Mouse (Mus musculus): ENCODE data around the gene Nrcam. TPM values are rescaled to one million over a fixed set of nuclear protein-coding genes. Genes with fewer than 3 reads are reported as not detected.

Nrcam gene
- polyA plus RNA-seq, 1 experiment from 2014 or later: 1.1 TPM

- no peaks in the 10 kb centered on the region for H3K9me3 ChIP-seq (ENCODE audit: control insufficient read depth)
- no peak overlapping the region for H3K27ac ChIP-seq (ENCODE audit: low read depth, low read length)
- H3K4me3 ChIP-seq (ENCODE audit: low read depth, low read length): no peak overlapping the region
- H3K4me2 ChIP-seq (replicated peaks; ENCODE audit: low read depth): no peak overlapping the region
- H3K4me1 ChIP-seq (replicated peaks; ENCODE audit: control insufficient read depth, insufficient read depth, low read length): no peaks in the 10 kb centered on the region
- no peak for ATAC-seq
- no peaks in the 10 kb centered on the region for H3K27me3 ChIP-seq (replicated peaks; ENCODE audit: control insufficient read depth, insufficient read depth, low read length)
- no peaks in the 10 kb centered on the region for H3K36me3 ChIP-seq (ENCODE audit: control insufficient read depth, insufficient read depth)
- 71% methylated on average over 2 of the region's 2 CpGs for WGBS
- no peak for TF ChIP-seq CTCF (IDR thresholded peaks at IDR 0.05; ENCODE audit: low read depth)
- no peak overlapping the region for H3K9ac ChIP-seq (ENCODE audit: low read depth, low read length)
These were observed 288.3 kb downstream of the Nrcam start for GRCm38 (mm10) chr12:44617001-44617421.

- Histone ChIP-seq H3K9me3 (ENCODE audit: control insufficient read depth) (no peaks in the 10 kb centered on the region), H3K4me2 (replicated peaks; ENCODE audit: low read depth) (no peak overlapping the region), H3K4me1 (replicated peaks; ENCODE audit: control insufficient read depth, insufficient read depth, low read length) (no peaks in the 10 kb centered on the region), H3K4me3 (ENCODE audit: low read depth, low read length) (no peak overlapping the region), H3K36me3 (ENCODE audit: control insufficient read depth, insufficient read depth) (no peaks in the 10 kb centered on the region), H3K27ac (ENCODE audit: low read depth, low read length) (no peak overlapping the region), H3K27me3 (replicated peaks; ENCODE audit: control insufficient read depth, insufficient read depth, low read length) (no peaks in the 10 kb centered on the region), H3K9ac (ENCODE audit: low read depth, low read length) (no peak overlapping the region)
- WGBS: 67% methylated on average over 1 of the region's 1 CpGs
- TF ChIP-seq CTCF (IDR thresholded peaks at IDR 0.05; ENCODE audit: low read depth): no peak
- ATAC-seq: no peak
These were observed 288.8 kb downstream of the Nrcam start for GRCm38 (mm10) chr12:44617488-44617887.

- TF ChIP-seq CTCF (IDR thresholded peaks at IDR 0.05; ENCODE audit: low read depth): no peak
- Histone ChIP-seq H3K9ac (ENCODE audit: low read depth, low read length) (no peak overlapping the region), H3K4me3 (ENCODE audit: low read depth, low read length) (no peak overlapping the region), H3K9me3 (ENCODE audit: control insufficient read depth) (no peaks in the 10 kb centered on the region), H3K4me1 (replicated peaks; ENCODE audit: control insufficient read depth, insufficient read depth, low read length) (no peaks in the 10 kb centered on the region), H3K36me3 (ENCODE audit: control insufficient read depth, insufficient read depth) (no peaks in the 10 kb centered on the region), H3K27me3 (replicated peaks; ENCODE audit: control insufficient read depth, insufficient read depth, low read length) (no peaks in the 10 kb centered on the region), H3K4me2 (replicated peaks; ENCODE audit: low read depth) (no peak overlapping the region), H3K27ac (ENCODE audit: low read depth, low read length) (no peak overlapping the region)
- no peak for ATAC-seq
These were observed 310.7 kb downstream of the Nrcam start for GRCm38 (mm10) chr12:44639341-44639921.

- TF ChIP-seq CTCF (IDR thresholded peaks at IDR 0.05; ENCODE audit: low read depth): no peak
- Histone ChIP-seq H3K27me3 (replicated peaks; ENCODE audit: control insufficient read depth, insufficient read depth, low read length) (no peaks in the 10 kb centered on the region), H3K36me3 (ENCODE audit: control insufficient read depth, insufficient read depth) (no peaks in the 10 kb centered on the region), H3K4me2 (replicated peaks; ENCODE audit: low read depth) (no peak overlapping the region), H3K9me3 (ENCODE audit: control insufficient read depth) (no peaks in the 10 kb centered on the region), H3K4me1 (replicated peaks; ENCODE audit: control insufficient read depth, insufficient read depth, low read length) (no peaks in the 10 kb centered on the region), H3K27ac (ENCODE audit: low read depth, low read length) (no peak overlapping the region), H3K4me3 (ENCODE audit: low read depth, low read length) (no peak overlapping the region), H3K9ac (ENCODE audit: low read depth, low read length) (no peak overlapping the region)
- WGBS: 24% methylated on average over 1 of the region's 1 CpGs
- ATAC-seq: no peak
These were observed 311.9 kb downstream of the Nrcam start for GRCm38 (mm10) chr12:44640579-44640978.

Other genes starting within 250 kb of the Nrcam start
- 81.2 and 85.6 TPM in 2 replicates for gene Dnajb9, start 118.6 kb upstream of the Nrcam start, polyA plus RNA-seq (2015; fragmentation: Nextera tagmentation; extraction: Ambion mirVana)
- 55.2 and 61.6 TPM in 2 replicates for gene Pnpla8, start 107.5 kb upstream of the Nrcam start, polyA plus RNA-seq (2015; fragmentation: Nextera tagmentation; extraction: Ambion mirVana)